Mouse (Mus musculus): Measurements from ENCODE around the gene Zmym2.
A peak's percentile ranks its signal among the peaks of the same experiment; 100 is the strongest.

The Zmym2 gene

DNA sequence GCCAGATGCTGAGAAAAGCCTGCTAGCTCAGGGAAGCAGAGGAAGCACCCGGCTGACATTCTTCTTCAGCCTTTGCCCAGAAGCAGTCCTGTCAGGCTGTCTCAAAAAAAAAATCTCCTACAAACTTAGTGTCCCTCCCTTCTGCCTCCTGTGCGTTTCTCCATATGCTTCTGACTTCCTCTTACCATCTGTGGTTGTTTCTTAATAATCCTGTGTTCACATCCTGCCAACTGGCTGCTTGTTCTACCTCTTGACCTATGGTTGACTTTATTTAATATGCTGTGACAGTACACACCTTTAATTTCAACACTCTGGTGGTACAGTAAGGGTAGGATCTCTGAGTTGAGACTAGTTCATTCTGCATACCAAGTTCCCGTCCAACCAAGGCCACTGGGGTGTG is 32.1 kb downstream of the Zmym2 start:
- DNase-seq (ENCODE audit: inconsistent ontology term): no peak

- DNase-seq (ENCODE audit: inconsistent ontology term): no peak
Measured at GRCm38 (mm10) chr14:56935481-56935880, 49.0 kb downstream of the Zmym2 start.

DNA sequence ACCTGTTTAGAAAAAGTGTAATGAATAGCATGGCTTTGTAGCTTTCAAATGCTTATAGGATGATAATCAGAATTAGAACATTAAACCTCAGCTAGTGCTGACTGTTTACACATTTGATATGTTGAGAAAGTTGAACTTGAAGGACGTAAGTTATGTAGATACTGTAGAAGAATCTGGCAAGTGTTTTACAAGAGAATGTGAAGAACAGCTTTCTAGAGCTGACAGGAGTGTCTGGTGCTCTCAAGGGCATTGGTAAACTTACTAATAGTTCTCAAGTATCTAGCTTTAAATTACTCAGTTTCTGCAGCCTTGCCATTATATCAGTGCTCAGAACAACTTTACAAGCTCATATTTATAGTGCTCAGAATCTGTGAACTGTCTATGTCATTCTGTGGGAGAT is 53.5 kb downstream of the Zmym2 start:
- DNase-seq (ENCODE audit: inconsistent ontology term): no peak

DNA sequence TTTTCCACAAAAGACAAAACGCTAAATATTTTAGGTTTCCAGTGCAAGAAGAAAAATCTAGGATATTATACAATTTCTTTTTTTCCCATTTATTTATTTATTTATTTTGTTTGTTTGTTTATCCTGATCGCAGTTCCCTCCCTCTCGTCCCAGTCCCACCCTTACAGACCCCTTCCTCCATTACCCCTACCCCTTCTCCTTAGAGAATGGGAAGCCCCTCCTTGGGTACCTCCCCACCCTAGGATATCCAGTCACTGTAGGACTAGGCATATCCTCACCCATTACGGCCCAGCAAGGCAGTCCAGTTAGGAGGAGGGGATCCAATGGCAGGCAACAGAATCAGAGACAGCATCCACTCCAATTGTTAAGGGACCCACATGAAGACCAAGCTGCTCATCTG is 66.5 kb downstream of the Zmym2 start:
- DNase-seq (ENCODE audit: inconsistent ontology term): no peak

DNA sequence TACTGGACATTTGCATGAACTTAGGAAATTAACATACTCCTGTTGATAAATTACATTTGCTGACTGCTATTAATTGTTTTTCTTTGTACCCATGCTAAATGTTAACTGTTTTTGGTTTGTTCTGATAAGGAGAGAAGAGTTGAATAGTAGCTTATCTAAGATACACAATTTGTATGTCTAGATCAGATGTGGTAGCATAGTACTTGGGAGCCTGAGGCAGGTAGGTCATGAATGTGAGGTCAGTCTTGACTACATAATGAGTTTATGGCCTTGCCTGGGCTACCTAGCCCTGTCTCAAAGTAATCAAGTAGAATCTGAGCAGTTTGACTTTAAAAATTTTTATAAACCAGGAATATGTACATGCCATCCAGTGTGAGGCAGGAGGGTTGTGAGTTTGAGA is 67.9 kb downstream of the Zmym2 start:
- DNase-seq (ENCODE audit: inconsistent ontology term): no peak

DNA sequence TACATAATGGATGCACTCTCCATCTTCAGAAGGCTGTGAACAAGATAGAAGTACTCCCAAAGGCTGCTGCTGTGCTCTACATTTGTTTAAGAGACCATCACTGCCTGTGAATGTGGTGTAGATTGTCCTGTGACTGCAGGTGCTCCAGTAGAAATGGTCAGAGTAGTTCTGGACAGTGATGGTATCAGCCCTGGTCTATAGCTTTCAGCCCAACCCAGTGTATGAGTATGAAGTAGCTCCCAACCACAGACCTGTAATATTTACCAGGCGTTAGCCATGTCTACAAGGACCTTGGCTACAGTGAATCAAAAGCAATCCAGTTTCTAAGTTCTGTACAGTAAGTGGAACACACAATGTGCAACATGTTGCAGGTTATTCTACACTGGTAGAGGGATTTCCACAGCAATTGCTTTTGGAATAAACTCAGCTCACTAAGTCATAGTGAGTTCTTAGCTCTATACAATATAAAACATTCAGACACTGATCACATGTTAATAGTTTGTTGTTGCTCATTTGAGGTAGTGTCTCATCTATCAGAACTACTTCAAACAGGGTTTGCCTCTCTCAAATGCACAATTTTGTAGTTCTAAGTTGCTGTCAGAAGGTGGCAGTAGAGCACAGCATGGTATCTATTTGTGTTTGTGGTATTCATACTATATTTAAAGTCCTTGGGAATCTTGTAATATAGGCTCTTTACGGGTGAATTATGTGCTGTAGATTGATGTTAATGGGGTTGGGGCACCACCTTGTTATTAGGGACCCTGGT is 77.7 kb downstream of the Zmym2 start:
- DNase-seq (ENCODE audit: inconsistent ontology term): no peak

DNA sequence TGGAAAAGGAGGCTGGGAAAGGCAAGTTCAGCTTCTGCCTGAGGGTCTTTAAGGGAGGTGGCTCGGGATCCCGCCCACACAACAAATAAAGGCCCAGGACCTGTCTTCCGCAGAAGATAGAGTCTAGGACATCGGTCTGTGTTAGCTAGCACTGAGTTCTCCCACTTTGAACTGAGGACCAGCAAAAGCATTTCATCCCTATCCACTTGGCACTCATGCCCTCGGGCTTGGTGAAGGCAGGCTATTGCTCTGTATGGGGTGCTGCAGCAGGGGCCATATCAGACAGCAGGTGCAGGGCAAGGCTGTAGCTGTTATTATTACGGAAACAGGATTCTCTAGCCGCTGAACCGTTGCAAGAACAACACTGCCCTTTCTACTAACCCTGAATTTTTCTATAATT is 83.2 kb downstream of the Zmym2 start:
- no peak for DNase-seq (ENCODE audit: inconsistent ontology term)

- peak; percentile 39 for DNase-seq (ENCODE audit: inconsistent ontology term)
Measured at GRCm38 (mm10) chr14:56970160-56970559, 83.7 kb downstream of the Zmym2 start.

DNA sequence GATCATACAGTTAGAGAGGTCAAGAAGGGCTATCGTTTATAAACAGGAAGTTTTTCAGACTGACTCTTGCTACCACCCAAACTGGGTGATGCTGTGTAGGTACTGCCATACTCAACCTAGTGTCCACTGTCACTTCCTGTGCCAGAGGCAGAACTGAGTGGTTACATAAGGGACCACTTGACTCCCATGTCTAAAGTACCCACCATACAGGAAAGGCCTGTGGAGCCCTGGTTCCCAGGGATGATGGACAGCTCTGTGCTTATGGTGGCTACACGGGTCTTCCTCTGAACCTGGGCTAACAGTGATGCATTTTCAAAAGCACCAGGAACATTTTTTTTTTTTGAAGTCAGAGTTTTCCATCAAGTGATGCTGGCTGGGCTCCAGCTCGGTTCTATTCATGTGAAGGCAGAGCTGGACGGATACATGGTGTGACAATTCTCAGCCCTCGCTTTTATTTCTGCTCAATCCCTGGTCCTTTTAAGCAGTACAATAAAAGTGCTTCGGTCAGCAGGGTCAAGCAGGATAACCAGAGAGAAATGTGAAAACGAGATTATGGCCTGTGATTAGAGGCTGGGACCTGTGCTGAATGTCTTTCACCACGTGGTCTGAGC is 91.7 kb downstream of the Zmym2 start:
- DNase-seq (ENCODE audit: inconsistent ontology term): no peak

GRCm38 (mm10) chr14:56988621-56989020 is 102.2 kb downstream of the Zmym2 start:
- no peak for DNase-seq (ENCODE audit: inconsistent ontology term)

Data from Muller cell, postnatal 12 days (primary cell).